Mouse (Mus musculus) testis, adult 2 months (tissue): ENCODE measurements around the gene Prpf8.

Experiments
- CTCF ChIP-seq: fragments of 200-500 bp; IDR thresholded peaks from 2 replicates; pipeline ENCODE4 v1.5.1; 2012; ENCODE audit warnings: low read depth, mild to moderate bottlenecking, inconsistent platforms, low read length, moderate library complexity; ENCODE audit not compliant: control insufficient read depth, insufficient read depth, insufficient replicate concordance
- POLR2A ChIP-seq: fragments of 200-500 bp; IDR thresholded peaks from 2 replicates; pipeline ENCODE4 v1.6.1; 2012; ENCODE audit warnings: low read depth, mild to moderate bottlenecking, inconsistent platforms, low read length, moderate library complexity; ENCODE audit not compliant: control insufficient read depth

DNA sequence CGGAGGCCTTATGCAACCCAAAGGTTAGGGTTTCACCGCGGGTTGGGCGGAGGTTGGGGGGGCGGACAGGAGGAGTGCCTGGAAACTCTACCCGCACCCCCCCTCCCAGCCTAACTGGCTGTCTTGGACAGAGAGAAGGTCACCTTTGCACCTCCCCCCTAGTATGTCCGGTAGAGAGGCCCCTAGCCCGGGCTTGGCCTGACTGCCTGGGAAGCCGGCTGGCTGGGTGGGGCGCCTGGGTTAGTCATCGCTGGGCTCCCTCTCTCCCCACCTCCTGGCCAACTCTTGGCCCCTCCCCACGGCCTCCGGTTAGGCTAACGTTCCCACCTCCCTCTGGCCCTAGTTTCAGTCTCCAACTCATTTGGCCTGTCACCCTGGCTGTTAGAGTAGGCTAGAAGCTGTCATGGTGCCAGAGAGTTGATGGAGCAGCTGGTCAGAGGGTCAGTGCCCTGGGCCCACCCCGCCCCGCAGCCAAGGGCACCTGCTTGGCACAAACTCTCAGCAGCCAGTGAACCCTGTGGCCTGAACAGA lies 24.3 kb upstream of the Prpf8 start:
- TF ChIP-seq CTCF (no peak), POLR2A (peak; percentile 4; the same call in 1 of the 2 replicates)
